In genomic region chr8:123859648-123860259, GRCm38 (mm10) we compare ENCODE assay signal across 8 mouse cellular contexts. TPM values are rescaled to one million over a fixed set of nuclear protein-coding genes. Genes with fewer than 3 reads are reported as not detected.
DNase-seq lines count a peak whose midpoint lies in the region; ATAC-seq and TF ChIP-seq lines count a peak whose summit lies in the region.

Ccsap (minus strand) TSS chr8:123860209.

- intact Hi-C loops in heart, postnatal 25 days (cut with DNase I), result no loop called here

- H3K4me2 ChIP-seq in embryonic facial prominence, embryonic 14.5 days (ENCODE audit: low read depth, low read length), result peak within 1 kb of the TSS; percentile 95

- no peaks in the 10 kb centered on the region for H3K36me3 ChIP-seq in ES-Bruce4 (ENCODE audit: control insufficient read depth, insufficient read depth, low read length, poor library complexity, severe bottlenecking)
- H3K36me3 ChIP-seq in embryonic facial prominence, embryonic 14.5 days (ENCODE audit: control insufficient read depth, insufficient read depth, low read length), result no peaks in the 10 kb centered on the region

- peak within 1 kb of the TSS; percentile 84 for H3K9ac ChIP-seq in ES-Bruce4 (ENCODE audit: low read depth, poor library complexity, severe bottlenecking)
- H3K9ac ChIP-seq in embryonic facial prominence, embryonic 14.5 days (ENCODE audit: low read depth, low read length), result peak within 1 kb of the TSS; percentile 75

- TF ChIP-seq EP300 in ES-Bruce4 (IDR thresholded peaks at IDR 0.05; ENCODE audit: insufficient read depth, low read depth, low read length), result no peak

- H3K4me3 ChIP-seq in ES-Bruce4 (ENCODE audit: low read depth, low read length), result peak within 1 kb of the TSS; percentile 86
- H3K4me3 ChIP-seq in embryonic facial prominence, embryonic 14.5 days (ENCODE audit: low read depth, low read length), result peak within 1 kb of the TSS; percentile 88

- TF ChIP-seq CTCF in ES-Bruce4 (IDR thresholded peaks at IDR 0.05; ENCODE audit: low read depth, low read length), result no peak

- TF ChIP-seq POLR2A in ES-Bruce4 (IDR thresholded peaks at IDR 0.05; ENCODE audit: insufficient read depth, low read length), result peak; percentile 69

- H3K4me1 ChIP-seq in ES-Bruce4 (ENCODE audit: control insufficient read depth, insufficient read depth, low read length), result no peaks in the 10 kb centered on the region
- H3K4me1 ChIP-seq in embryonic facial prominence, embryonic 14.5 days (ENCODE audit: control insufficient read depth, insufficient read depth, low read length), result no peaks in the 10 kb centered on the region

- no peaks in the 10 kb centered on the region for H3K9me3 ChIP-seq in ES-Bruce4 (replicated peaks; ENCODE audit: control insufficient read depth, insufficient read depth, low read length, poor library complexity, severe bottlenecking)
- H3K9me3 ChIP-seq in embryonic facial prominence, embryonic 14.5 days (ENCODE audit: control insufficient read depth, low read length), result no peaks in the 10 kb centered on the region

- no peaks in the 10 kb centered on the region for H3K27me3 ChIP-seq in ES-Bruce4 (ENCODE audit: control insufficient read depth, insufficient read depth, low read length, poor library complexity, severe bottlenecking)
- peaks cover 3% of the 10 kb centered on the region; the same call in 1 of the 2 replicates for H3K27me3 ChIP-seq in embryonic facial prominence, embryonic 14.5 days (replicated peaks; ENCODE audit: control insufficient read depth, insufficient read depth, low read length)

- peak; percentile 60 for ATAC-seq in embryonic facial prominence, embryonic 14.5 days (ENCODE audit: low read depth)

- peak; percentile 76 for DNase-seq in A20 (ENCODE audit: low read depth, low spot score)
- peak; percentile 30 for DNase-seq in embryonic facial prominence, embryonic 14.5 days (ENCODE audit: low spot score)
- peak; percentile 16 for DNase-seq in heart, postnatal 25 days (ENCODE audit: low spot score)
- DNase-seq in left cerebral cortex, adult 18-20 months (ENCODE audit: low spot score in 2 of 2), result peak; percentile 47 to 70
- peak; percentile 41 for DNase-seq in lung, postnatal 14 days
- DNase-seq in right cerebral cortex, adult 18-20 months, result peak; percentile 79
- no peak for DNase-seq in adipocyte (ENCODE audit: low spot score)

- H3K27ac ChIP-seq in ES-Bruce4 (ENCODE audit: insufficient read depth, low read length), result no peak within 1 kb of the TSS
- H3K27ac ChIP-seq in embryonic facial prominence, embryonic 14.5 days (replicated peaks; ENCODE audit: low read depth, low read length), result peak within 1 kb of the TSS; percentile 28

- 2% methylated on average over 28 of the region's 48 CpGs for WGBS in embryonic facial prominence, embryonic 14.5 days

RNA-seq across cellular contexts. Expression of gene Ccsap, which starts in this region (rescaled TPM):
- 4.8 and 6.6 TPM in 2 replicates for polyA plus RNA-seq in ES-Bruce4 (2011; ENCODE audit: insufficient read depth, insufficient read length, low read depth, missing spikeins)
- polyA plus RNA-seq in embryonic facial prominence, embryonic 14.5 days (2014; fragmentation: Nextera tagmentation; extraction: Ambion mirVana), result 4.4 and 4.6 TPM in 2 replicates
- total RNA-seq in heart, postnatal 25 days (2021), result 1 to 10 TPM; 1.3 to 1.6 TPM
- total RNA-seq in left cerebral cortex, adult 18-20 months (2021), result 10 to 100 TPM; 62.6 to 74.7 TPM

Comparison
In these comparisons a context has a peak if more than half of its experiments do, and no peak if none do; other contexts are left out.
1. RNA of gene Ccsap (total RNA-seq): 62.6 to 74.7 TPM in left cerebral cortex, adult 18-20 months; 1.3 to 1.6 TPM in heart, postnatal 25 days; every median in the first group is over 10 times any median in the second.